Mouse (Mus musculus): Measurements from ENCODE around the gene Slc11a1. TPM values are rescaled to one million over a fixed set of nuclear protein-coding genes. Genes with fewer than 3 reads are reported as not detected.

The Slc11a1 gene
- polyA plus RNA-seq, 1 experiment = 169 TPM

GRCm38 (mm10) chr1:74353453-74354229 lies 21.4 kb upstream of the Slc11a1 start:
- no peak for TF ChIP-seq POLR2A (IDR thresholded peaks at IDR 0.05; ENCODE audit: low read depth, low read length)
- no peak for TF ChIP-seq CTCF (IDR thresholded peaks at IDR 0.05; ENCODE audit: extremely low read depth, insufficient read depth, insufficient read length, insufficient replicate concordance)
- Histone ChIP-seq H3K4me1 (ENCODE audit: control insufficient read depth, insufficient read depth, insufficient read length) (no peaks in the 10 kb centered on the region), H3K4me3 (ENCODE audit: extremely low read depth, insufficient read depth, insufficient read length) (no peak overlapping the region), H3K27me3 (ENCODE audit: control insufficient read depth, insufficient read depth, low read length) (no peaks in the 10 kb centered on the region), H3K36me3 (ENCODE audit: control insufficient read depth, insufficient read depth, low read length) (no peaks in the 10 kb centered on the region), H3K27ac (ENCODE audit: insufficient read depth, low read length) (no peak overlapping the region)
- no peak for DNase-seq (ENCODE audit: low read depth in 1 of 2, low spot score in 2 of 2)
- WGBS = 92% methylated on average over 9 of the region's 9 CpGs

GRCm38 (mm10) chr1:74357531-74357930 lies 17.5 kb upstream of the Slc11a1 start:
- Histone ChIP-seq H3K36me3 (ENCODE audit: control insufficient read depth, insufficient read depth, low read length) (no peaks in the 10 kb centered on the region), H3K27me3 (ENCODE audit: control insufficient read depth, insufficient read depth, low read length) (no peaks in the 10 kb centered on the region), H3K4me1 (ENCODE audit: control insufficient read depth, insufficient read depth, insufficient read length) (no peaks in the 10 kb centered on the region), H3K4me3 (ENCODE audit: extremely low read depth, insufficient read depth, insufficient read length) (no peak overlapping the region), H3K27ac (ENCODE audit: insufficient read depth, low read length) (no peak overlapping the region)
- TF ChIP-seq POLR2A (IDR thresholded peaks at IDR 0.05; ENCODE audit: low read depth, low read length) (no peak), CTCF (IDR thresholded peaks at IDR 0.05; ENCODE audit: extremely low read depth, insufficient read depth, insufficient read length, insufficient replicate concordance) (no peak)
- no peak for DNase-seq (ENCODE audit: low read depth in 1 of 2, low spot score in 2 of 2)

GRCm38 (mm10) chr1:74359952-74360517 lies 15.0 kb upstream of the Slc11a1 start:
- no peaks in the 10 kb centered on the region for H3K36me3 ChIP-seq (ENCODE audit: control insufficient read depth, insufficient read depth, low read length)
- H3K27me3 ChIP-seq (ENCODE audit: control insufficient read depth, insufficient read depth, low read length) = no peaks in the 10 kb centered on the region
- no peak overlapping the region for H3K27ac ChIP-seq (ENCODE audit: insufficient read depth, low read length)
- no peaks in the 10 kb centered on the region for H3K4me1 ChIP-seq (ENCODE audit: control insufficient read depth, insufficient read depth, insufficient read length)
- no peak for DNase-seq (ENCODE audit: low read depth in 1 of 2, low spot score in 2 of 2)
- WGBS = 61% methylated on average over 5 of the region's 5 CpGs
- no peak for TF ChIP-seq CTCF (IDR thresholded peaks at IDR 0.05; ENCODE audit: extremely low read depth, insufficient read depth, insufficient read length, insufficient replicate concordance)
- no peak for TF ChIP-seq POLR2A (IDR thresholded peaks at IDR 0.05; ENCODE audit: low read depth, low read length)
- H3K4me3 ChIP-seq (ENCODE audit: extremely low read depth, insufficient read depth, insufficient read length) = no peak overlapping the region

GRCm38 (mm10) chr1:74361812-74362211 lies 13.2 kb upstream of the Slc11a1 start, which contains the start of gene Catip:
TSS of gene Catip (plus strand) at chr1:74362108.
- DNase-seq (ENCODE audit: low read depth in 1 of 2, low spot score in 2 of 2) = peak; percentile 44 to 50
- no peaks in the 10 kb centered on the region for H3K36me3 ChIP-seq (ENCODE audit: control insufficient read depth, insufficient read depth, low read length)
- H3K27me3 ChIP-seq (ENCODE audit: control insufficient read depth, insufficient read depth, low read length) = no peaks in the 10 kb centered on the region
- H3K27ac ChIP-seq (ENCODE audit: insufficient read depth, low read length) = no peak within 1 kb of the TSS
- H3K4me1 ChIP-seq (ENCODE audit: control insufficient read depth, insufficient read depth, insufficient read length) = no peaks in the 10 kb centered on the region
- 6% methylated on average over 2 of the region's 2 CpGs for WGBS
- TF ChIP-seq CTCF (IDR thresholded peaks at IDR 0.05; ENCODE audit: extremely low read depth, insufficient read depth, insufficient read length, insufficient replicate concordance) = peak; percentile 68; the same call in 1 of the 2 replicates
- TF ChIP-seq POLR2A (IDR thresholded peaks at IDR 0.05; ENCODE audit: low read depth, low read length) = no peak
- H3K4me3 ChIP-seq (ENCODE audit: extremely low read depth, insufficient read depth, insufficient read length) = no peak within 1 kb of the TSS

GRCm38 (mm10) chr1:74362325-74363229 lies 12.4 kb upstream of the Slc11a1 start:
- Histone ChIP-seq H3K36me3 (ENCODE audit: control insufficient read depth, insufficient read depth, low read length) (no peaks in the 10 kb centered on the region), H3K27me3 (ENCODE audit: control insufficient read depth, insufficient read depth, low read length) (no peaks in the 10 kb centered on the region), H3K4me1 (ENCODE audit: control insufficient read depth, insufficient read depth, insufficient read length) (no peaks in the 10 kb centered on the region), H3K27ac (ENCODE audit: insufficient read depth, low read length) (no peak overlapping the region), H3K4me3 (ENCODE audit: extremely low read depth, insufficient read depth, insufficient read length) (no peak overlapping the region)
- 89% methylated on average over 17 of the region's 17 CpGs for WGBS
- DNase-seq (ENCODE audit: low read depth in 1 of 2, low spot score in 2 of 2) = no peak
- TF ChIP-seq POLR2A (IDR thresholded peaks at IDR 0.05; ENCODE audit: low read depth, low read length) = no peak
- no peak for TF ChIP-seq CTCF (IDR thresholded peaks at IDR 0.05; ENCODE audit: extremely low read depth, insufficient read depth, insufficient read length, insufficient replicate concordance)

- Histone ChIP-seq H3K27ac (ENCODE audit: insufficient read depth, low read length) (no peak overlapping the region), H3K4me3 (ENCODE audit: extremely low read depth, insufficient read depth, insufficient read length) (no peak overlapping the region), H3K36me3 (ENCODE audit: control insufficient read depth, insufficient read depth, low read length) (no peaks in the 10 kb centered on the region), H3K27me3 (ENCODE audit: control insufficient read depth, insufficient read depth, low read length) (no peaks in the 10 kb centered on the region), H3K4me1 (ENCODE audit: control insufficient read depth, insufficient read depth, insufficient read length) (peaks cover 6% of the 10 kb centered on the region; the same call in 1 of the 2 replicates)
- no peak for DNase-seq (ENCODE audit: low read depth in 1 of 2, low spot score in 2 of 2)
- 80% methylated on average over 5 of the region's 5 CpGs for WGBS
- TF ChIP-seq POLR2A (IDR thresholded peaks at IDR 0.05; ENCODE audit: low read depth, low read length) (no peak), CTCF (IDR thresholded peaks at IDR 0.05; ENCODE audit: extremely low read depth, insufficient read depth, insufficient read length, insufficient replicate concordance) (no peak)
Observed at GRCm38 (mm10) chr1:74363437-74363836, 11.6 kb upstream of the Slc11a1 start.

Measured in spleen, adult 2 months (tissue).